In genomic region chrX:160765389-160766232, GRCm38 (mm10) we compare ENCODE assay signal across 8 mouse cellular contexts. TPM values are rescaled to one million over a fixed set of nuclear protein-coding genes. Genes with fewer than 3 reads are reported as not detected.
DNase-seq lines count a peak whose midpoint lies in the region; ATAC-seq lines count a peak whose summit lies in the region.

No protein-coding gene starts in this region.

- H3K27ac ChIP-seq in hindbrain, embryonic 13.5 days: no peak overlapping the region

- H3K4me3 ChIP-seq in hindbrain, embryonic 13.5 days: peak overlapping the region; percentile 45

- H3K9ac ChIP-seq in hindbrain, embryonic 13.5 days: no peak overlapping the region

- no peaks in the 10 kb centered on the region for H3K36me3 ChIP-seq in hindbrain, embryonic 13.5 days

- H3K4me2 ChIP-seq in hindbrain, embryonic 13.5 days: peak overlapping the region; percentile 50

- ATAC-seq in hindbrain, embryonic 13.5 days (ENCODE audit: low FRiP score): peak; percentile 97

- H3K27me3 ChIP-seq in hindbrain, embryonic 13.5 days: peaks cover 11% of the 10 kb centered on the region; the same call in 1 of the 2 replicates

- peak; percentile 73 for DNase-seq in R1 (ENCODE audit: low read depth, low spot score)
- peak; percentile 94 to 96 for DNase-seq in cerebellum, postnatal 14 days
- peak; percentile 81 to 94 for DNase-seq in frontal cortex, postnatal 14 days (ENCODE audit: low spot score in 2 of 2)
- peak; percentile 92 to 94 for DNase-seq in layer of hippocampus, postnatal 14 days (ENCODE audit: low spot score in 2 of 2)
- DNase-seq in lung, postnatal 10 days: peak; percentile 93
- peak; percentile 93 for DNase-seq in ovary, postnatal 14 days (ENCODE audit: low spot score)
- DNase-seq in thymus, postnatal 14 days: peak; percentile 92

- 34% methylated on average over 30 of the region's 30 CpGs for WGBS in hindbrain, embryonic 13.5 days

- H3K4me1 ChIP-seq in hindbrain, embryonic 13.5 days (replicated peaks): no peaks in the 10 kb centered on the region

- H3K9me3 ChIP-seq in hindbrain, embryonic 13.5 days: no peaks in the 10 kb centered on the region

RNA-seq across cellular contexts. Expression of gene Rs1, which starts 2.2 kb away (rescaled TPM):
- 0.08 and 0.09 TPM in 2 replicates for polyA plus RNA-seq in hindbrain, embryonic 13.5 days (2015; fragmentation: Nextera tagmentation; extraction: Ambion mirVana)
- not detected for total RNA-seq in layer of hippocampus, postnatal 14 days (2021)

RNA-seq across cellular contexts. Expression of gene Ppef1, which starts 30.0 kb away (rescaled TPM):
- 2.7 and 2.9 TPM in 2 replicates for polyA plus RNA-seq in hindbrain, embryonic 13.5 days (2015; fragmentation: Nextera tagmentation; extraction: Ambion mirVana)
- 1 to 10 TPM in 1 of 2 experiments, under 1 TPM in 1; 0.81 to 1.7 TPM for total RNA-seq in layer of hippocampus, postnatal 14 days (2021)
